Mouse (Mus musculus): ENCODE data around the gene Yrdc. TPM values are rescaled to one million over a fixed set of nuclear protein-coding genes. Genes with fewer than 3 reads are reported as not detected.

Yrdc gene
- polyA plus RNA-seq, 1 experiment from 2014 or later = 37.2 TPM

DNA sequence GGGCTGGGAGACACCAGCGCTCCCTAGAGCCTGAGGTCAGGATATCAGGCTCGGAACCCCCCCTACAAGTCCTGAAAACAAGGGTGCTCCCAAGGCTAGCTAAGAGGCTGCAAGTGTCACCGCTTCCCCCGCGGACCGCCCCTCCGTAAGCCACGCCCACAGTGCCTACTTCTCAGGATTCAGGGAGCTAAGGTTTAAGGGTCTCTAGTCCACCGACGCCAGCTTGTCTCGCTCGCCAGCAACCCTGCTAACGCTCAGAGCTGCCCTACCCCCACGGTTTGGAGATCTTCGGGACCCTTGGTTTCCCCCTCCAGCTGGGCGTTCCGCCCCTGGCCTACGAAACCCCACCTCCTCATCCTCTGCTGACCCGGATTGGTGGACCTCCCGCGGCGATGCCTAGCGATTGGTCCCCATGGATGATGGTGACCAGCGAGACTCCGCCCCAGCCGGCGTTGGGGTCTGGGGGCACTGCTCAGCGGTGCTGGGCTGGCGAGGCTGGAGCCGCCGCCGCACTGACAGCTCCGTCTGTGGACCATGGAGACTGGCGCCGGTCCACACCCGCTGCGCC is 30.9 kb downstream of the Yrdc start:
- peak; percentile 69; the same call in 1 of the 2 replicates for ATAC-seq (ENCODE audit: low FRiP score, low TSS enrichment)
- Histone ChIP-seq H3K9ac (replicated peaks; ENCODE audit: low read length) (no peak overlapping the region), H3K4me1 (ENCODE audit: insufficient read depth, low read length) (no peaks in the 10 kb centered on the region), H3K4me3 (ENCODE audit: low read length) (peak overlapping the region; percentile 36), H3K27me3 (ENCODE audit: insufficient read depth, low read length) (peaks cover 70% of the 10 kb centered on the region), H3K27ac (ENCODE audit: low read length) (no peak overlapping the region), H3K4me2 (replicated peaks; ENCODE audit: low read depth, low read length) (peak overlapping the region; percentile 58), H3K36me3 (ENCODE audit: insufficient read depth, low read length) (no peaks in the 10 kb centered on the region), H3K9me3 (ENCODE audit: low read length) (no peaks in the 10 kb centered on the region)
- 1% methylated on average over 37 of the region's 37 CpGs for WGBS

DNA sequence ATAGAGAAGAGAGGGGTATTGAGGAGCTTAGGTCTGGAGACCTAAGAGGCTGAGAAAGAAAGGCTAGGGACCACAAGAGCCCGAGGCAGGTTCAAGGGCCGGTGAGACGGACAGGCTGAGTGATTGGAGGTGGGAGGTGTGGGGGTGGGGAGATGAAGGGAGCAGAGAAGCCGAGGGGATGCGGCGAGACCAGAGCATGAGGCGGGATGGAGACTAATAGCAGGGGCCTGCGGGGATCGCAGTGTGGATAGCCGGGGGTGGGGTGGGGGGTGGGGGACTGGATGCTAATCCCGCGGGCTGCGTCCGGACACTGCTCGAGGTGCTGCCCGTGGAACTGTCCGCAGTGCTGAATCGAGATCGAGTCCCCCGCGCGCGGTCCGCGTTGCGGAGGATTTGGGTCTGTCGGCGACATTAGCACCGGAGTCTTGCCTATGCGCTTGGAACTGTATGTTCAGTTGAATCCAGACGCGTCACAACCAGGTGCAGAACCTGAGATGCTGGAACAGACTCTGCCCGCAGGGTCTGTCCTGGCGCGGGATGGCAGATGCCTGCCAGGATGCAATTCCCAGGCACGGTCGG is 31.8 kb downstream of the Yrdc start:
- Histone ChIP-seq H3K36me3 (ENCODE audit: insufficient read depth, low read length) (no peaks in the 10 kb centered on the region), H3K4me2 (replicated peaks; ENCODE audit: low read depth, low read length) (peak overlapping the region; percentile 58; the same call in 1 of the 2 replicates), H3K9me3 (ENCODE audit: low read length) (no peaks in the 10 kb centered on the region), H3K27me3 (ENCODE audit: insufficient read depth, low read length) (peaks cover 73% of the 10 kb centered on the region), H3K9ac (replicated peaks; ENCODE audit: low read length) (no peak overlapping the region), H3K27ac (ENCODE audit: low read length) (no peak overlapping the region), H3K4me3 (ENCODE audit: low read length) (no peak overlapping the region; the same call in 1 of the 2 replicates), H3K4me1 (ENCODE audit: insufficient read depth, low read length) (no peaks in the 10 kb centered on the region)
- ATAC-seq (ENCODE audit: low FRiP score, low TSS enrichment) = peak; percentile 57; the same call in 1 of the 2 replicates
- WGBS = under 1% methylated on average over 37 of the region's 37 CpGs

DNA sequence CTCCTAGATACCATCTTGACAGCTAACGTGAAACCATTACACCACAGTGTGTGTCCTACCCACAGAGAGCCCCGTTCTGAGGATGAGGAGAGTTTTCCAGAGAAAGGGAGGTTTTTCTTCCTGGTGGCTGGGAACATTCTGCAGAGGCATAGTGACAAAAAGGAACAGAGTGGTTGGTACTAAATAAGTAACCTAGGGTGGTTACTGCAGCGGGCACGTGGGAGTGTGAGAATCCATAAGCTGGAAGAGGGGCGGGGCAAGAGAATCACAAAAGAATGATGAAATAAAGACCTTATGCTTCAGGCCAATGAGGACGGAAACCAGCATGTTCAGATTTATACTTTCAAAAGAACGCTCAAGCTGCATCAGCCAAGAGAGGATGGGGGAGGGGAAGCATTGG is 38.2 kb downstream of the Yrdc start:
- H3K36me3 ChIP-seq (ENCODE audit: insufficient read depth, low read length) = no peaks in the 10 kb centered on the region
- H3K9ac ChIP-seq (replicated peaks; ENCODE audit: low read length) = no peak overlapping the region
- peaks cover 57% of the 10 kb centered on the region for H3K27me3 ChIP-seq (ENCODE audit: insufficient read depth, low read length)
- WGBS = 79% methylated on average over 7 of the region's 7 CpGs
- no peak for ATAC-seq (ENCODE audit: low FRiP score, low TSS enrichment)
- no peak overlapping the region for H3K27ac ChIP-seq (ENCODE audit: low read length)
- no peak overlapping the region for H3K4me3 ChIP-seq (ENCODE audit: low read length)
- H3K9me3 ChIP-seq (ENCODE audit: low read length) = no peaks in the 10 kb centered on the region
- no peak overlapping the region for H3K4me2 ChIP-seq (replicated peaks; ENCODE audit: low read depth, low read length)
- no peaks in the 10 kb centered on the region for H3K4me1 ChIP-seq (ENCODE audit: insufficient read depth, low read length)

DNA sequence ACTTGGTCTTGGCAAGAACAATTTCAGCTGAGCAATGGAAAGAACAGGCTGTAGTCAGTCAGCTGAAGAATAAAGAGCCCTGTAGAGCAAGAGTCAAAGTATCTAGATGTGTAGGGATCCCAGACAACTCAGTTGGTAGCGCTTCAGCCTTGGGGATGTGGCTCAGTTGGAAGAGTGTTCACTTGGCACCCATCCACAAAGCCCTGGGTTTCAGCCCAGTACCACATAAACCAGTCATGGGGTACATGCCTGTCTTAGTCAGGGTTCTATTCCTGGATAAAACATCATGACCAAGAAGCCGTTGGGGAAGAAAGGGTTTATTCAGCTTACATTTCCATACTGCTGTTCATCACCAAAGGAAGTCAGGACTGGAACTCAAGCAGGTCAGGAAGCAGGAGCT is 39.5 kb downstream of the Yrdc start:
- H3K9ac ChIP-seq (replicated peaks; ENCODE audit: low read length) = no peak overlapping the region
- H3K27ac ChIP-seq (ENCODE audit: low read length) = no peak overlapping the region
- H3K9me3 ChIP-seq (ENCODE audit: low read length) = no peaks in the 10 kb centered on the region
- no peak overlapping the region for H3K4me2 ChIP-seq (replicated peaks; ENCODE audit: low read depth, low read length)
- H3K27me3 ChIP-seq (ENCODE audit: insufficient read depth, low read length) = peaks cover 60% of the 10 kb centered on the region
- ATAC-seq (ENCODE audit: low FRiP score, low TSS enrichment) = no peak
- WGBS = 82% methylated on average over 2 of the region's 2 CpGs
- 0 out of 2 replicates have a peak, but pooled peaks cover 6% of the 10 kb centered on the region for H3K4me1 ChIP-seq (ENCODE audit: insufficient read depth, low read length)
- H3K4me3 ChIP-seq (ENCODE audit: low read length) = no peak overlapping the region
- H3K36me3 ChIP-seq (ENCODE audit: insufficient read depth, low read length) = no peaks in the 10 kb centered on the region

DNA sequence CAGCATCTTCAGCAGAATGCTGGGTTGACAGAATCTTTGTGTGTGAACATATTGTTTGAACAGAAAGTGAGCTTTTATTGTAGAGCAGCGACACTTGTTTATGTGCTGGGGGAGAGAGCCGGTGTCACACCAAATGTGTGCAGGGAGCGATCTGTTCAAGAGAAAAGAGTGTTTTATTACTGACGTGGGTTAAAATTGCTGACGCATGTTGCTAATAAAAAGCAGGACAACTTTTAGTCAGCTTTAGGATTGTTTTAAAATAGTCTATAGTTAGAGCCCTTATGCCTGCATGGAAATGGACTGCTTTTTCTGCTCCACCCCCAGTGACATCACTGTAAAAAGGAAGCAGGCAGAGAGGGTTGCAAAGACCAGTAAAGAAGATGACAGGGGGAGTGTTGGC is 40.4 kb downstream of the Yrdc start:
- ATAC-seq (ENCODE audit: low FRiP score, low TSS enrichment) = no peak
- H3K27me3 ChIP-seq (ENCODE audit: insufficient read depth, low read length) = peaks cover 62% of the 10 kb centered on the region
- no peaks in the 10 kb centered on the region for H3K36me3 ChIP-seq (ENCODE audit: insufficient read depth, low read length)
- H3K4me3 ChIP-seq (ENCODE audit: low read length) = no peak overlapping the region
- no peak overlapping the region for H3K27ac ChIP-seq (ENCODE audit: low read length)
- whole genome bisulfite sequencing = 63% methylated on average over 5 of the region's 5 CpGs
- no peak overlapping the region for H3K4me2 ChIP-seq (replicated peaks; ENCODE audit: low read depth, low read length)
- H3K9ac ChIP-seq (replicated peaks; ENCODE audit: low read length) = no peak overlapping the region
- H3K4me1 ChIP-seq (ENCODE audit: insufficient read depth, low read length) = 0 out of 2 replicates have a peak, but pooled peaks cover 6% of the 10 kb centered on the region
- no peaks in the 10 kb centered on the region for H3K9me3 ChIP-seq (ENCODE audit: low read length)

DNA sequence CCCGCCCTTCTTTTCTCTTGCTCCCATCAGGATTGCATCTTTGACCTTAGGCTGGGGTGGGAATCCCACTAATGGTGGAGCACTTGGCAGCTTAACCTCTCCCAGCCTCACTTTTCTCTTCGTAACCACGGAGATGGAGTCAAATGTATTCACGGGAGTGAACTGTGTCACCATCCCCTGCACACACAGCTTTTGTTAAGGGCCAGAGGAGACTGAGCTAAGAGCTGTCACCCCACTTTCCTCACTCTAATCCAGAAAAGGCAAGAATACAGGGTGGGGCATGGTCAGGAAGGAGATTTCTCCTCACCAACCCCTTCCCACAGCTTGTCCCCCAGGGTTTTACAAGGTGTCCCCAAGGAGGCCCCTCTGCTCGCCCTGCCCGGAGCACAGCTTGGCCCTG is 43.3 kb downstream of the Yrdc start:
- no peak overlapping the region for H3K27ac ChIP-seq (ENCODE audit: low read length)
- H3K36me3 ChIP-seq (ENCODE audit: insufficient read depth, low read length) = no peaks in the 10 kb centered on the region
- H3K27me3 ChIP-seq (ENCODE audit: insufficient read depth, low read length) = peaks cover 64% of the 10 kb centered on the region
- no peaks in the 10 kb centered on the region for H3K9me3 ChIP-seq (ENCODE audit: low read length)
- H3K9ac ChIP-seq (replicated peaks; ENCODE audit: low read length) = no peak overlapping the region
- no peak for ATAC-seq (ENCODE audit: low FRiP score, low TSS enrichment)
- 29% methylated on average over 6 of the region's 6 CpGs for WGBS
- H3K4me2 ChIP-seq (replicated peaks; ENCODE audit: low read depth, low read length) = no peak overlapping the region
- H3K4me3 ChIP-seq (ENCODE audit: low read length) = no peak overlapping the region
- 0 out of 2 replicates have a peak, but pooled peaks cover 6% of the 10 kb centered on the region for H3K4me1 ChIP-seq (ENCODE audit: insufficient read depth, low read length)

DNA sequence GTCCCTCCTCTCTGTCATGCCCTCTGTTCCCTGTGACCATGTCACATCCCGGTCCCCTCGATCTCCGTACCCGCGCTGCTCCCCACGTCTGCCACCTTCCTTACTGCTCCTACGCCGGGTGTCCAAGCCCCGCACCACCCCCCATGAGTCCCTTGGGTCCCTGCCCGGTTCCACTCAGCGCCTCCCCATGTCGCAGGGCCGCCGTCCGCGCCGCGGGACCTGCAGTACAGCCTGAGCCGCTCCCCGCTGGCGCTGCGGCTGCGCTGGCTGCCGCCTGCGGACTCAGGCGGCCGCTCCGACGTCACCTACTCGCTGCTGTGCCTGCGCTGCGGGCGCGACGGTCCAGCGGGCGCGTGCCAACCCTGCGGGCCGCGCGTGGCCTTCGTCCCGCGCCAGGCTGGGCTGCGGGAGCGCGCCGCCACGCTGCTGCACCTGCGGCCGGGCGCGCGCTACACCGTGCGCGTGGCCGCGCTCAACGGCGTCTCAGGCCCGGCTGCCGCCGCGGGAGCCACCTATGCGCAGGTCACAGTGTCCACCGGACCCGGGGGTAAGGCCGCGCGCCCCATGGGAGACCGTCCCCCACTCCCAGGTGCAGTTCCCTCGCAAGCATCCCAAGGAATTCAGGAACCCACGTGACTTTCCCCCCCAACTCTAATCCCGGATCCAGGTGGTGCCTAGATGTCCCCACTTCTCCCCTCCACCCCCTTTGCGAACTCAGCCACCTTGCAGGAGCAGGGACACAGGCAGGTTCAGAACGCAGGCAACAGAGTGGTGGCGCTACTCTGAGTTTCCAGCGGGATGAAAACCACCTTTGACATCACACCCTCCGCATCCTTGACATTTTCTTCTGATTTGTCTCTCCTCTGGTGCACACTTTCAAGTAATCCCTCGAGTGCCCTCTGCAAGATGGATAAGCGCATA is 44.3 kb downstream of the Yrdc start:
- H3K27me3 ChIP-seq (ENCODE audit: insufficient read depth, low read length) = peaks cover 73% of the 10 kb centered on the region
- H3K4me1 ChIP-seq (ENCODE audit: insufficient read depth, low read length) = 0 out of 2 replicates have a peak, but pooled peaks cover 6% of the 10 kb centered on the region
- H3K4me3 ChIP-seq (ENCODE audit: low read length) = peak overlapping the region; percentile 49
- H3K36me3 ChIP-seq (ENCODE audit: insufficient read depth, low read length) = no peaks in the 10 kb centered on the region
- no peak overlapping the region; the same call in 1 of the 2 replicates for H3K9ac ChIP-seq (replicated peaks; ENCODE audit: low read length)
- H3K4me2 ChIP-seq (replicated peaks; ENCODE audit: low read depth, low read length) = peak overlapping the region; percentile 67
- ATAC-seq (ENCODE audit: low FRiP score, low TSS enrichment) = peak; percentile 39; the same call in 1 of the 2 replicates
- H3K27ac ChIP-seq (ENCODE audit: low read length) = no peak overlapping the region
- H3K9me3 ChIP-seq (ENCODE audit: low read length) = no peaks in the 10 kb centered on the region
- 1% methylated on average over 81 of the region's 83 CpGs for WGBS

DNA sequence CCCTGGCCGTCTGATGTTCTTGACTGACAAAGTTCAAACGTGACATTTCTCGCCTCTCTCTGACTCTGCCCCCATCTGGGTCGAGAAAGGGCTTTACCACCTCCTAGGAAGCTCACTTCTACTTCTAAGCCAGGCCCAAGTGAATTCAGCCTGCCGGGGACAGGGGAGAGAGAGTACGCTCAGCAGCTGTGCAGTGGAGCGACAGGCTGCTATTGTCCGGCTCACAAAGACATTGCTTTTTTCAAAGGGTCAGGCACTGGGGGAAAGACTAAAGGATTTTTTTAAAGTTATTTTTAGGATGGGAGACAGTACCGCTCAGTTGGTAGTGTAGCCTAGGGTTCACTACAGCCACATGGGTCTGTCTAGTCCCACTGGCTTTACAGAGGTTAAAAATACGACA is 47.9 kb downstream of the Yrdc start:
- Histone ChIP-seq H3K9me3 (ENCODE audit: low read length) (no peaks in the 10 kb centered on the region), H3K36me3 (ENCODE audit: insufficient read depth, low read length) (no peaks in the 10 kb centered on the region), H3K27ac (ENCODE audit: low read length) (no peak overlapping the region), H3K27me3 (ENCODE audit: insufficient read depth, low read length) (peaks cover 55% of the 10 kb centered on the region), H3K4me1 (ENCODE audit: insufficient read depth, low read length) (0 out of 2 replicates have a peak, but pooled peaks cover 6% of the 10 kb centered on the region), H3K4me3 (ENCODE audit: low read length) (no peak overlapping the region), H3K9ac (replicated peaks; ENCODE audit: low read length) (no peak overlapping the region), H3K4me2 (replicated peaks; ENCODE audit: low read depth, low read length) (no peak overlapping the region)
- ATAC-seq (ENCODE audit: low FRiP score, low TSS enrichment) = no peak
- 54% methylated on average over 10 of the region's 10 CpGs for WGBS

DNA sequence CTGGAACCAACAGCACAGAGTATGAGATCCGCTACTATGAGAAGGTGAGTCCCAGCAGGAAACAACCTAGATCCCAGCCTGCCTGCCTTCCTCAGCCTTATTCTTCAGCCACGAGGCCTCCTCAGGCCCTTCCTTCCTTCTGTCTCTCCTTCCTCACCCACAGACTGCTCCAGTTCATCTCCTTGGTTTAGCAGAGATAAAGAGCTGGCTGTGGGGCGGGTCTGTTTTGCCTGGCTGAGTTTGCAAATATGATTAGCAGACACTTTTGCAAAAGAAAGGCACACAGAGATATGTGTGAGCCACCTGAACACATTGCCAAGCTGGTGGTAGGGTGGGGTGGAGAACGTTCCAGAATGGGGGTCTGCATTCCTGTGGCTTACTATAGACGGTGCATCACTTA is 49.4 kb downstream of the Yrdc start:
- 65% methylated on average over 5 of the region's 5 CpGs for WGBS
- Histone ChIP-seq H3K9me3 (ENCODE audit: low read length) (no peaks in the 10 kb centered on the region), H3K4me3 (ENCODE audit: low read length) (no peak overlapping the region), H3K27ac (ENCODE audit: low read length) (no peak overlapping the region), H3K36me3 (ENCODE audit: insufficient read depth, low read length) (no peaks in the 10 kb centered on the region), H3K9ac (replicated peaks; ENCODE audit: low read length) (no peak overlapping the region), H3K4me1 (ENCODE audit: insufficient read depth, low read length) (0 out of 2 replicates have a peak, but pooled peaks cover under 1% of the 10 kb centered on the region), H3K4me2 (replicated peaks; ENCODE audit: low read depth, low read length) (no peak overlapping the region), H3K27me3 (ENCODE audit: insufficient read depth, low read length) (peaks cover 40% of the 10 kb centered on the region)
- no peak for ATAC-seq (ENCODE audit: low FRiP score, low TSS enrichment)

Measured in kidney, embryonic 16.5 days (tissue).